In genomic region chr3:116283996-116284395, GRCm38 (mm10) we compare ENCODE assay signal across 25 mouse cellular contexts. TPM values are rescaled to one million over a fixed set of nuclear protein-coding genes. Genes with fewer than 3 reads are reported as not detected.
"Had no signal": no experiment of that assay in that cellular context is flagged by ENCODE, and none has a peak within 500 bp of the region (broad histone marks: within the 10 kb centered on the region; RNA-seq: fewer than 3 reads in every experiment).

No protein-coding gene starts in this region.

- H3K27me3 ChIP-seq: heart, embryonic 13.5 days; heart, embryonic 15.5 days; hindbrain, embryonic 15.5 days; kidney, embryonic 15.5 days; limb, embryonic 13.5 days; limb, embryonic 15.5 days; liver, embryonic 12.5 days had no signal

- H3K9me3 ChIP-seq: heart, embryonic 10.5 days; heart, embryonic 13.5 days; heart, embryonic 15.5 days; hindbrain, embryonic 15.5 days; kidney, embryonic 15.5 days; limb, embryonic 13.5 days; limb, embryonic 15.5 days; liver, embryonic 12.5 days had no signal

- ATAC-seq: hindbrain, postnatal 0 days; intestine, embryonic 16.5 days; liver, embryonic 12.5 days had no signal

- H3K9ac ChIP-seq: heart, embryonic 13.5 days; heart, embryonic 15.5 days; hindbrain, embryonic 15.5 days; kidney, embryonic 15.5 days; limb, embryonic 13.5 days; limb, embryonic 15.5 days; liver, embryonic 12.5 days; liver, embryonic 14.5 days had no signal

- H3K36me3 ChIP-seq: heart, embryonic 15.5 days; hindbrain, embryonic 15.5 days had no signal

- H3K4me2 ChIP-seq: heart, embryonic 13.5 days; heart, embryonic 15.5 days; hindbrain, embryonic 15.5 days; kidney, embryonic 15.5 days; limb, embryonic 13.5 days; limb, embryonic 15.5 days; liver, embryonic 12.5 days had no signal

- H3K27ac ChIP-seq: heart, embryonic 10.5 days; heart, embryonic 13.5 days; heart, embryonic 15.5 days; hindbrain, embryonic 15.5 days; hindbrain, postnatal 0 days; kidney, embryonic 15.5 days; kidney, postnatal 0 days; limb, embryonic 13.5 days; limb, embryonic 15.5 days; liver, embryonic 12.5 days; liver, embryonic 14.5 days had no signal

- H3K4me1 ChIP-seq: hindbrain, embryonic 15.5 days; kidney, embryonic 15.5 days; limb, embryonic 13.5 days; limb, embryonic 15.5 days; liver, embryonic 12.5 days had no signal

- DNase-seq: gastrocnemius, postnatal 14 days; gastrocnemius, postnatal 36 days; heart, adult 18-20 months; heart, postnatal 14 days; heart, postnatal 36 days; kidney, adult 11 months; kidney, adult 2 months; kidney, adult 9 months; kidney, postnatal 14 days; layer of hippocampus, adult 9-11 months; layer of hippocampus, postnatal 36 days; left cerebral cortex, postnatal 4 days had no signal

- H3K4me3 ChIP-seq: heart, embryonic 10.5 days; heart, embryonic 13.5 days; heart, embryonic 15.5 days; hindbrain, embryonic 15.5 days; kidney, embryonic 15.5 days; limb, embryonic 13.5 days; limb, embryonic 15.5 days; liver, embryonic 12.5 days had no signal

RNA-seq across cellular contexts. Expression of gene Gpr88, which starts 30.7 kb away (rescaled TPM):
- polyA plus RNA-seq: liver, adult 2 months had no signal
